Mouse (Mus musculus) B cell, adult (primary cell): ENCODE measurements around the gene Shisal2b. TPM values are rescaled to one million over a fixed set of nuclear protein-coding genes. Genes with fewer than 3 reads are reported as not detected.

Experiments used
- total RNA-seq: library from RNA; stranded (reverse); gene quantifications from 4 replicates; pipeline ENCODE4 v1.2.4, GENCODE M21; 2023; ENCODE audit not compliant: inconsistent age

Shisal2b gene
- not detected in 4 replicates for total RNA-seq

GRCm38 (mm10) chr13:104863127-104863979 lies at the start of gene Shisal2b:
Gene Shisal2b (minus strand): TSS chr13:104863893.

GRCm38 (mm10) chr13:104816635-104817571 lies 46.8 kb downstream of the Shisal2b start, which contains the start of gene Cwc27:
Gene Cwc27 (minus strand): TSS chr13:104817142.

Other genes with a start within 250 kb of the Shisal2b start
- gene Srek1ip1, start 71.4 kb downstream of the Shisal2b start, total RNA-seq: 8.9 to 14.1 TPM (median 11.5 TPM) in 4 replicates
- gene Cwc27, start 46.8 kb downstream of the Shisal2b start, total RNA-seq: 24.6 to 35.4 TPM (median 29.1 TPM) in 4 replicates
- gene Rgs7bp, start 191.0 kb upstream of the Shisal2b start, total RNA-seq: 0.13 TPM in 1 of 4 replicates, not detected in the others
- not detected in 4 replicates for gene 4933425L06Rik, start 218.2 kb upstream of the Shisal2b start, total RNA-seq